22 mouse cellular contexts compared by ENCODE assay signal in the genomic region with DNA sequence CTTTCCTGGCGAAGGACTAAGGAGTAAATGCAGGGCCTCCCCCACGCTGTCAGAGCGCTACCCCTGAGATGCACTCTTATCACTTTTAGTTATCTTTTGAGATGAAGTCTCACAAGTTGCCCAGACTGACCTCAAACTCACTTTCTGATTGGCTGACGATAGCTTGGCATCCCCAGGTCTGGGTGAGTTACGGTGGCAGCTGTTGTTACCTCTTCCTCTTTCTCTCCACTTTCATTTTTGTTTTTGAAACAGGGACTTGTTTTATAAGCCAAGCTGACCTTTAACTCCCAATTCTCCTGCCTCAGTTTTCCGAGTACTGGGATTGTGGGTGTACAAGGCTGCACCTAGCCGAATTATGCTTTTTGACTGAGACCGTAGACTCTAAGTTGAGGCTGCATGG. TPM values are rescaled to one million over a fixed set of nuclear protein-coding genes. Genes with fewer than 3 reads are reported as not detected.
A peak's percentile ranks its signal among the peaks of the same experiment; 100 is the strongest.
DNase-seq lines count a peak whose midpoint lies in the region; ATAC-seq and TF ChIP-seq lines count a peak whose summit lies in the region.
"Had no signal": no experiment of that assay in that cellular context is flagged by ENCODE, and none has a peak within 500 bp of the region (broad histone marks: within the 10 kb centered on the region; RNA-seq: fewer than 3 reads in every experiment).

No protein-coding gene starts in this region.

- WGBS in small intestine, adult 2 months, result 34% methylated on average over 8 of the region's 8 CpGs
- WGBS in intestine, embryonic 15.5 days, result 80% methylated on average over 8 of the region's 8 CpGs

- peaks cover 3% of the 10 kb centered on the region for H3K9me3 ChIP-seq in CH12.LX (replicated peaks; ENCODE audit: low read length)
- no peaks in the 10 kb centered on the region for H3K9me3 ChIP-seq in intestine, embryonic 15.5 days
- H3K9me3 ChIP-seq: forebrain, embryonic 12.5 days; heart, embryonic 12.5 days; hindbrain, embryonic 15.5 days; limb, embryonic 10.5 days; lung, embryonic 15.5 days; stomach, embryonic 15.5 days had no signal

- in situ Hi-C loops in CH12.LX (cut with MboI; ENCODE audit: low pct_ligation_motif_present, low pct_unique_long_range_greater_than_20kb, low sequenced_read_pairs), result no loop called here

- DNase-seq in thymus, postnatal 0 days (ENCODE audit: low spot score), result peak; percentile 28
- no peak for DNase-seq in thymus, adult 18-20 months
- peak; percentile 50 for DNase-seq in CH12.LX (ENCODE audit: extremely low read depth)
- DNase-seq in induced T-regulatory cell, adult 2 months (ENCODE audit: low read depth), result peak; percentile 67
- DNase-seq in heart, adult 18-20 months, result no peak
- DNase-seq in ovary, postnatal 36 days (ENCODE audit: low spot score), result no peak
- DNase-seq: cerebellum, postnatal 10 days; gastrocnemius, postnatal 14 days; kidney, adult 18-20 months; kidney, postnatal 4 days; thymus, postnatal 4 days had no signal

- no peak overlapping the region for H3K27ac ChIP-seq in CH12.LX (ENCODE audit: insufficient read depth, low read depth)
- H3K27ac ChIP-seq in small intestine, adult 2 months (ENCODE audit: insufficient read depth, low read depth, low read length), result peak overlapping the region; percentile 95
- H3K27ac ChIP-seq in intestine, embryonic 15.5 days, result no peak overlapping the region
- H3K27ac ChIP-seq: forebrain, embryonic 12.5 days; hindbrain, embryonic 15.5 days; limb, embryonic 10.5 days; lung, embryonic 15.5 days; neural tube, embryonic 12.5 days; stomach, embryonic 15.5 days had no signal

- H3K36me3 ChIP-seq in CH12.LX (replicated peaks in 1 of 2; ENCODE audit: control insufficient read depth in 1 of 2, insufficient read depth in 1 of 2, low read length in 1 of 2), result no peaks in the 10 kb centered on the region
- no peaks in the 10 kb centered on the region for H3K36me3 ChIP-seq in small intestine, adult 2 months (ENCODE audit: control insufficient read depth, insufficient read depth, low read length)
- H3K36me3 ChIP-seq in intestine, embryonic 15.5 days, result no peaks in the 10 kb centered on the region
- H3K36me3 ChIP-seq: forebrain, embryonic 12.5 days; heart, embryonic 12.5 days; hindbrain, embryonic 15.5 days; limb, embryonic 10.5 days; lung, embryonic 15.5 days; neural tube, embryonic 12.5 days; stomach, embryonic 15.5 days had no signal

- H3K27me3 ChIP-seq in CH12.LX (replicated peaks), result peaks cover 13% of the 10 kb centered on the region
- no peaks in the 10 kb centered on the region for H3K27me3 ChIP-seq in small intestine, adult 2 months (ENCODE audit: control insufficient read depth, insufficient read depth, low read length)
- H3K27me3 ChIP-seq in intestine, embryonic 15.5 days (replicated peaks), result no peaks in the 10 kb centered on the region
- H3K27me3 ChIP-seq: lung, embryonic 15.5 days; neural tube, embryonic 12.5 days; Patski; stomach, embryonic 15.5 days had no signal

- TF ChIP-seq RAD21 in CH12.LX (IDR thresholded peaks at IDR 0.05; ENCODE audit: low read depth, low read length), result no peak

- no peak overlapping the region for H3K4me3 ChIP-seq in CH12.LX (replicated peaks in 1 of 3; ENCODE audit: low read depth in 2 of 3, low read length in 2 of 3, poor library complexity in 1 of 3)
- no peak overlapping the region for H3K4me3 ChIP-seq in small intestine, adult 2 months (ENCODE audit: low read depth, low read length)
- H3K4me3 ChIP-seq in intestine, embryonic 15.5 days (replicated peaks), result no peak overlapping the region
- H3K4me3 ChIP-seq: forebrain, embryonic 12.5 days; heart, embryonic 12.5 days; hindbrain, embryonic 15.5 days; limb, embryonic 10.5 days; lung, embryonic 15.5 days; neural tube, embryonic 12.5 days; stomach, embryonic 15.5 days had no signal

- TF ChIP-seq EP300 in CH12.LX (IDR thresholded peaks at IDR 0.05; ENCODE audit: low read length), result peak; percentile 10; the same call in 1 of the 2 replicates

- H3K4me1 ChIP-seq in CH12.LX (ENCODE audit: control insufficient read depth in 1 of 2, insufficient read depth in 2 of 2), result peaks cover 4 to 15% of the 10 kb centered on the region in 2 experiments; a peak in 3 of 4 replicates
- H3K4me1 ChIP-seq in small intestine, adult 2 months (ENCODE audit: control insufficient read depth, insufficient read depth, insufficient read length, low read length), result peaks cover 13% of the 10 kb centered on the region; the same call in 1 of the 2 replicates
- H3K4me1 ChIP-seq in intestine, embryonic 15.5 days (replicated peaks), result no peaks in the 10 kb centered on the region
- H3K4me1 ChIP-seq: forebrain, embryonic 12.5 days; heart, embryonic 12.5 days; hindbrain, embryonic 15.5 days; lung, embryonic 15.5 days; neural tube, embryonic 12.5 days; stomach, embryonic 15.5 days had no signal

- ATAC-seq in intestine, embryonic 15.5 days, result no peak
- ATAC-seq: Patski had no signal

- no peak for TF ChIP-seq CTCF in CH12.LX (conservative IDR thresholded peaks at IDR 0.05 in 1 of 2, IDR thresholded peaks at IDR 0.05 in 1 of 2; ENCODE audit: low read depth in 2 of 2, low read length in 2 of 2)
- no peak for TF ChIP-seq CTCF in small intestine, adult 2 months (IDR thresholded peaks at IDR 0.05; ENCODE audit: extremely low read depth, insufficient read length, insufficient replicate concordance, low read depth, low read length)

- peak overlapping the region; percentile 68 for H3K4me2 ChIP-seq in CH12.LX (ENCODE audit: insufficient read depth, low read depth, poor library complexity, severe bottlenecking)
- H3K4me2 ChIP-seq in intestine, embryonic 15.5 days (replicated peaks), result no peak overlapping the region
- H3K4me2 ChIP-seq: forebrain, embryonic 12.5 days; heart, embryonic 12.5 days; hindbrain, embryonic 15.5 days; liver, embryonic 11.5 days; lung, embryonic 15.5 days; neural tube, embryonic 12.5 days; stomach, embryonic 15.5 days had no signal

- no peak for TF ChIP-seq POLR2A in CH12.LX (IDR thresholded peaks at IDR 0.05; ENCODE audit: low read depth, low read length)
- TF ChIP-seq POLR2A in small intestine, adult 2 months (IDR thresholded peaks at IDR 0.05; ENCODE audit: low read depth, low read length), result no peak

- H3K79me2 ChIP-seq in CH12.LX (replicated peaks; ENCODE audit: control insufficient read depth, extremely low read depth, insufficient read depth, poor library complexity, severe bottlenecking), result no peaks in the 10 kb centered on the region

- H3K9ac ChIP-seq in CH12.LX (ENCODE audit: insufficient read depth, low read depth), result no peak overlapping the region
- no peak overlapping the region for H3K9ac ChIP-seq in intestine, embryonic 15.5 days
- H3K9ac ChIP-seq: forebrain, embryonic 12.5 days; heart, embryonic 12.5 days; hindbrain, embryonic 15.5 days; lung, embryonic 15.5 days; neural tube, embryonic 12.5 days; stomach, embryonic 15.5 days had no signal

- dilution Hi-C loops in CH12.LX (cut with MboI; ENCODE audit: extremely low pct_ligation_motif_present, extremely low pct_unique_long_range_greater_than_20kb, low sequenced_read_pairs), result no loop called here

TF ChIP-seq in CH12.LX, 34 proteins besides CTCF, POLR2A, EP300 and RAD21:
- TF ChIP-seq POLR2AphosphoS2 (IDR thresholded peaks at IDR 0.05; ENCODE audit: low read depth, low read length), result no peak
- TF ChIP-seq ETS1 (conservative IDR thresholded peaks at IDR 0.05; ENCODE audit: low read depth, low read length), result peak; percentile 41
- TF ChIP-seq IRF4 (IDR thresholded peaks at IDR 0.05; ENCODE audit: low read depth, low read length), result 0 out of 2 replicates have a peak, but pooled peaks have one; percentile 9

RNA-seq across cellular contexts. Expression of gene Tcf7l2, which starts 53.0 kb away (rescaled TPM):
- 12.8 and 14.1 TPM in 2 replicates for polyA plus RNA-seq in thymus, postnatal 0 days (2015; fragmentation: Nextera tagmentation; extraction: Ambion mirVana)
- not detected in 2 replicates for total RNA-seq in CH12.LX (2012; rRNA removed)
- not detected in 2 replicates for total RNA-seq in CH12.LX (2014; rRNA removed)
- not detected in 2 replicates for polyA plus RNA-seq in CH12.LX (2012; ENCODE audit: insufficient read length, low read depth)
- 19.4 and 45.3 TPM in 2 replicates for polyA plus RNA-seq in small intestine, adult 2 months (2012; rRNA removed)
- polyA plus RNA-seq in intestine, embryonic 15.5 days (2015; fragmentation: Nextera tagmentation; extraction: Ambion mirVana), result 65.0 and 78.9 TPM in 2 replicates
- 10 to 100 TPM; 11.9 to 13.2 TPM for total RNA-seq in heart, adult 18-20 months (2021)

Comparison
In these comparisons a context has a peak if more than half of its experiments do, and no peak if none do; other contexts are left out.
1. DNase-seq: peak in thymus, postnatal 0 days (single experiment), CH12.LX (single experiment) and induced T-regulatory cell, adult 2 months (single experiment); none in thymus, adult 18-20 months (0 of 2), heart, adult 18-20 months (0 of 2) and ovary, postnatal 36 days (single experiment).
2. RNA of gene Tcf7l2, which starts 53.0 kb away (polyA plus RNA-seq): 65.0 to 78.9 TPM in intestine, embryonic 15.5 days, 19.4 to 45.3 TPM in small intestine, adult 2 months and 12.8 to 14.1 TPM in thymus, postnatal 0 days; not detected in CH12.LX; every median in the first group is over 10 times any median in the second.